Mouse (Mus musculus) hindbrain, embryonic 10.5 days (tissue): Measurements from ENCODE around the gene Dscam. TPM values are rescaled to one million over a fixed set of nuclear protein-coding genes. Genes with fewer than 3 reads are reported as not detected.

ENCODE experiments used
- DNase-seq: peaks from one replicate; pipeline ENCODE4 v3.0.0-alpha.2; 2017; ENCODE audit warnings: low spot score
- H3K27ac ChIP-seq: fragments of 300-500 bp; sonication (generic); 2 replicates; pipeline ENCODE4 v1.5.1; 2016; ENCODE audit warnings: mild to moderate bottlenecking, moderate library complexity
- H3K27me3 ChIP-seq: fragments of 300-500 bp; sonication (generic); 2 replicates; pipeline ENCODE4 v1.6.1; 2016; ENCODE audit warnings: mild to moderate bottlenecking; ENCODE audit not compliant: poor library complexity, insufficient read depth, severe bottlenecking
- H3K36me3 ChIP-seq: fragments of 300-500 bp; sonication (generic); 2 replicates; pipeline ENCODE4 v1.6.1; 2016; ENCODE audit warnings: mild to moderate bottlenecking, moderate library complexity
- H3K4me1 ChIP-seq: fragments of 300-500 bp; sonication (generic); replicated peaks from 2 replicates; pipeline ENCODE4 v1.6.1; 2016; ENCODE audit warnings: mild to moderate bottlenecking
- H3K4me3 ChIP-seq: fragments of 300-500 bp; sonication (generic); 2 replicates; pipeline ENCODE4 v1.5.1; 2016; ENCODE audit warnings: mild to moderate bottlenecking, moderate library complexity
- H3K9me3 ChIP-seq: fragments of 300-500 bp; sonication (generic); 2 replicates; pipeline ENCODE4 v1.6.1; 2016; ENCODE audit warnings: mild to moderate bottlenecking, moderate library complexity
- WGBS: fragments of 180-500 bp; shearing (Covaris S2); methylation state at CpG from one replicate; pipeline ENCODE4 v1.1.7; 2016; 5-methylcytosine and 5-hydroxymethylcytosine counted together
- polyA plus RNA-seq: library from polyadenylated mRNA; unstranded; fragments of >200 nt; fragmentation: Nextera tagmentation; extraction: Ambion mirVana; gene quantifications from 2 replicates; pipeline ENCODE4 v1.2.1, GENCODE M21; 2016

Gene Dscam
- polyA plus RNA-seq, 1 experiment from 2014 or later = 1.2 TPM

DNA sequence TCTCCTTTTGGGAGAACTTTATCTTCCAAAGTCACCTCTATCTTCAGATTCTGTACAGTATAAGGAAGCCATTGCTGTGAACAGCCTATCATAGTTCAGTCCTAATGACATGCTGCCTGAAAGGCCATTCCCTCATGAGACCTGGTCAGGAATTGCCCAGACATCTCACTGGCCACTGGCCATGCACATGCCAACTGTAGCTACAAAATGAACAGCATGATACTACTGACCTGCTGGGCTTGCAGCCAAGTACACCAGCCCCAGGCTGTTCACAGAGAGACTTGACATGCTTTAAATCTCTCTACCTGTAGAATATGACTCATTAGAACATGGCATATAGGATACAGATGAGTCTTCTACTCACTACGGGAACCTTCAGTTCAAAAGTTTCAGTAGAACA is 364.3 kb downstream of the Dscam start:
- Histone ChIP-seq H3K4me3 (no peak overlapping the region), H3K27me3 (no peaks in the 10 kb centered on the region), H3K9me3 (no peaks in the 10 kb centered on the region), H3K27ac (no peak overlapping the region), H3K4me1 (no peaks in the 10 kb centered on the region), H3K36me3 (no peaks in the 10 kb centered on the region)
- 92% methylated on average over 1 of the region's 1 CpGs for WGBS
- no peak for DNase-seq

DNA sequence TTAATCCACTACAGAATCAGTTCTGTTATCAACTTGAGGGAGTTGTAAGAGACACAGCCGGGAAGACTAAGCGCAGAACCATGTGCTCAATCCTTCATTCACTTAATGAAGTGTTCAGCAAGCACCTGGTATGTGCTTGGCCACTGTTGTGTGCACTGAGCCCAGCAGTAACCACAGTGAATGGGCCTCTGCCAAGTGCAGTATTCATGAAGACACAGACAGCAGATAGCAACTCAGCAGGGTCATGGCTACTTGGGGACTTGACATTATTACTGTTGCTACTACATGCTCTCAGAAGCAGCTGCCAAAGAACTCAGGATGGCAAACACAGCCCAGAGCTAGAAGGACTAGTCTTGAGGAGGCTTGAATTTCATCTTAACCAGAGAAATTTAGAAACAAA is 367.9 kb downstream of the Dscam start:
- Histone ChIP-seq H3K36me3 (no peaks in the 10 kb centered on the region), H3K27me3 (no peaks in the 10 kb centered on the region), H3K9me3 (no peaks in the 10 kb centered on the region), H3K4me1 (no peaks in the 10 kb centered on the region), H3K4me3 (no peak overlapping the region), H3K27ac (no peak overlapping the region)
- no peak for DNase-seq
- WGBS = 83% methylated on average over 2 of the region's 2 CpGs

DNA sequence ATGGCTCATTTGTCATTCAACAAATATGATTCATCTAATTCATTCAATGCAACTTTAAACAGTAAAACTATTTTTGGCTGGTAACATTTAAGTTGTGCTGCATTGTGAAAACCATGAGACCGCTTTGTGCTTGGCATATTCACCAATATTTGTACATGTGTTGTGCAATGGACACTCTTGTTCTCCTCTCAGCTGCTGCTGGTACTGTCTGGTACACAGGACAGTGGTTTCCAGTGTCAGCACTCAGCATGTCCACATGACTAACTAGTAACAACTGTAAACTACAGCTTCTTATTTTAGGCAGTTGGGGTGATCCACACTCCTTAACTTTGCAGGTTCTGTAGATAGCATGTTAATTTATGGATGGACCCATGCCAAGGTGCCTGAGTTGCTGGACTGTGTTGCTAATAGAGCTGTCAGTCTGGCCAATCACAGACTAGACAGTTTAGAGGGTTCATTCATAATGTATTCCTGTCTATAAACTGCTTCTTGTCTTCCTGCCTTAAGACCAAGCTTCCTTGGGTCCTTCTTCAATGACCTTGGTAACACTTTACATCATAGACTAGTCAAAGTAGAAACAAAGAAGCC is 368.8 kb downstream of the Dscam start:
- Histone ChIP-seq H3K27me3 (no peaks in the 10 kb centered on the region), H3K9me3 (no peaks in the 10 kb centered on the region), H3K27ac (no peak overlapping the region), H3K36me3 (no peaks in the 10 kb centered on the region), H3K4me1 (no peaks in the 10 kb centered on the region), H3K4me3 (no peak overlapping the region)
- DNase-seq = no peak
- WGBS = 98% methylated on average over 1 of the region's 1 CpGs

DNA sequence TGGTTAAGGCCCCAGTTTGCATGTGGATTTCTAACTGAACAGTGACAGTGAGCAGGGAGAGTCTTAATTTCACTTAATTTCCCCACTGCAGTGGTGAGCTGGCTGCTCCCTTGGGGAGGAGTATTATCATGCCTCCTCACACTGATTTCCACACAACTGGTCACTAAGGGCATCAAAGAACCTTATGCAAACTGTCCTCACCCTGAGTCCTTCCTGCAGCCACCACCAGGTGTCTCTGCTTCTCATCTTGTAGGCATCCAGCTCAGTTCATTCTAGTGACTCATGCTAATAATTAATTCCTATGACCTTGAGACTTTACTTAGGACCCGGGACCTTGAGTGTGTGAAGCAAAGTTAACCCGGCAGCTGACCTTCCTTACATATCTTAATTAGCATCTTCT is 375.1 kb downstream of the Dscam start:
- DNase-seq = peak; percentile 26
- 54% methylated on average over 2 of the region's 2 CpGs for WGBS

DNA sequence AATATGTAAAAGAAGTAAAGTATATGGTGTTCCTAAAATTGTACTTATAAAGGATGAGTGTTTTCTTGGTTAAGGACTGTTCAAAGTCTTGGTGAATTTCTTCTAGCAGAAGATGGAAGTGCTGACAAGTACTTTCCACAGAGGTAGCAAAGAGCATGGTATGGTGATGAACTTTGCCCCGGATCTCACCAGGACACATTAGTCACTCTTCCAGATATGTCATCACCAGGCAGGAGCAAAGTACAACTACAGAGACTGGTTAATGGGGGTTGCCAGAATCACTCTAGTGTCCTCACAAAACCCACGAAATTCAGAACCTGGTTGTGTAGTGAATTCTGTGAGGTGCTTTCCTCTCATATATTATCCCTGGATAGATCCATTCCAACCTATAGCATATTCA is 379.2 kb downstream of the Dscam start:
- no peaks in the 10 kb centered on the region for H3K36me3 ChIP-seq
- 71% methylated on average over 2 of the region's 2 CpGs for WGBS
- no peak overlapping the region for H3K4me3 ChIP-seq
- no peak for DNase-seq
- H3K4me1 ChIP-seq = 0 out of 2 replicates have a peak, but pooled peaks cover 6% of the 10 kb centered on the region
- no peaks in the 10 kb centered on the region for H3K27me3 ChIP-seq
- no peak overlapping the region for H3K27ac ChIP-seq
- no peaks in the 10 kb centered on the region for H3K9me3 ChIP-seq

More for the DNA sequence above, 375.1 kb downstream of the Dscam start:
- Histone ChIP-seq H3K27me3 (no peaks in the 10 kb centered on the region), H3K9me3 (no peaks in the 10 kb centered on the region), H3K27ac (no peak overlapping the region), H3K4me1 (no peaks in the 10 kb centered on the region), H3K4me3 (no peak overlapping the region), H3K36me3 (no peaks in the 10 kb centered on the region)

DNA sequence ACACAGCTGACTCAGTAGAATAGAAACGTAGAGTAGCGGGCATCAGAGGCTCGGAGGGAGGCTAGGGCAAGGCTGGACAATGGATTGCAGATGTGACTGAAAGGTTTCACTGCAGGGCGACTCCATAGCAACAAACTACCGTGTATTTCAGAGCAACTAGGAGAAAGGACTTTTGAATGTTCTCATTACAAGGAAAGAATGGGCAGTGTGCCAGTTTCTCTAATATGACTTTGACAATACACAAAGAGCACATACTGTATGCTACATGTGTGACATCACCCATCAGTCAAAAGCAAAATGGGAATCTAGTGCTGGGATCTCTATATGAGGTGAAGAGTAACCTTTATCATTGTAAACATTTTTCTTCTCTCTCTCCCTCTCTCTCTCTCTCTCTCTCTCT is 382.3 kb downstream of the Dscam start:
- H3K27ac ChIP-seq = no peak overlapping the region
- no peak for DNase-seq
- 0 out of 2 replicates have a peak, but pooled peaks cover 3% of the 10 kb centered on the region for H3K27me3 ChIP-seq
- WGBS = 49% methylated on average over 5 of the region's 5 CpGs
- H3K36me3 ChIP-seq = no peaks in the 10 kb centered on the region
- no peaks in the 10 kb centered on the region for H3K9me3 ChIP-seq
- H3K4me3 ChIP-seq = no peak overlapping the region
- 0 out of 2 replicates have a peak, but pooled peaks cover 6% of the 10 kb centered on the region for H3K4me1 ChIP-seq

DNA sequence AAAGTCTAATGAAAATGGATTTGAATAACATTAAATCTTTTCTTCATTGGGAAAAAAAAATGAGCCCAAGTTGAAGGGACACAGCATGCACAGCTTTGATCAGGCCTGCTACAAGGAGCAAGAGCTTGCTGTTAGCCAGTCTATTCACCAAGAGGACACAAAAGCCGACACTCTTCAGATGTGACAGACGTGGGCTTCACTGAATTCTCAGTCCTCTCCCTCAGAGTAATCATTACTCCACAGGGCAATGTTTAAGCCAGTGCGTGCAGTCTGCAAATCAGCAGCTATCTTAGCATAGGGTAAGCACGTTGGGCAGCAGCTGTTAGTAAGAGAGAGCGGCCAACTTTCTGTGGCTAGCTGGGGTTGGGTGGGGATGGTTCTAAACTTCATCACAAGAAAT is 391.5 kb downstream of the Dscam start:
- WGBS = 41% methylated on average over 5 of the region's 5 CpGs

DNA sequence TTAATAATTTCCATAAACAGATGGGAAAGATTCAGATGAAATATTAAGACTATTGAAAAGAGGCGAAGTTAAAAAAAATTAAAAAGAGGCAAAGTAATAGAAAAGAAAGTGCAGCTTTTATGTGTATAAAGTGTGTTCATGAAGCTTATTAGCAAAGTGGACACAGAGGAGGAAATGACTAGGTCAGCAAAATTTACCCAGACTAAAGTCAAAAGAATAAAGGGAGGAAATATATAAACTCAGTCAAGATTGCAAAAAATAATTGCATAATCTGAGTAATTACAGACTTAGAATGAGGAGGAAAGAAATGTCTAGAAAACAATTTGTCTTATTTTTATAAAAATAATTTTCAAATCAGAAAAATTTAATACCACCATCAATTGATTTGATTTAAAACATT is 396.3 kb downstream of the Dscam start:
- no peak for DNase-seq
- Histone ChIP-seq H3K36me3 (no peaks in the 10 kb centered on the region), H3K4me3 (no peak overlapping the region), H3K4me1 (peaks cover 4% of the 10 kb centered on the region), H3K27me3 (no peaks in the 10 kb centered on the region), H3K27ac (no peak overlapping the region), H3K9me3 (no peaks in the 10 kb centered on the region)
- 90% methylated on average over 1 of the region's 1 CpGs for WGBS

More for the DNA sequence above, 391.5 kb downstream of the Dscam start:
- Histone ChIP-seq H3K27ac (0 out of 2 replicates have a peak overlapping the region, but pooled peaks have one; percentile 3), H3K9me3 (no peaks in the 10 kb centered on the region), H3K36me3 (no peaks in the 10 kb centered on the region), H3K4me3 (no peak overlapping the region), H3K27me3 (no peaks in the 10 kb centered on the region), H3K4me1 (peaks cover 7% of the 10 kb centered on the region)
- no peak for DNase-seq

DNA sequence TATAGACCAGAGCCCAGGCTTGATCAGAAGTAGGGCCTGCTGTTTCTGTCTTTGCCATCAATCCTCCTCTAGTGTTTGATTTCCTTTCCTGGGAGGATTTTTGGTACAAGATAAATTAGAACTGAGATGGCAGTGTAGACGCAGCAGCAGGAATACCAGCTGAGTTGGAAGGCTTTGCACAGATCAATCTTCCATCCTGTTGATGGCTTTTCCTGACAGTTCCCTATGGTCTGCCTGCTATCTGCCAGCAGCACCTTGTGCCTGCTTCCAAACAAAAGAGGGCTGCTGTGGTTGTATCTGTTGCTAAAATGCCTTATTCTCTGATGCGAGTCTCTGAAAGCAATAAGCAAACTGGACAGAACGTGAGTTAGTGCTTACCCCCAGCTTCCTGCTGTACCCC is 402.6 kb downstream of the Dscam start:
- H3K4me3 ChIP-seq = no peak overlapping the region
- H3K36me3 ChIP-seq = no peaks in the 10 kb centered on the region
- WGBS = 81% methylated on average over 3 of the region's 3 CpGs
- no peaks in the 10 kb centered on the region for H3K27me3 ChIP-seq
- peaks cover 3% of the 10 kb centered on the region; the same call in 1 of the 2 replicates for H3K4me1 ChIP-seq
- DNase-seq = no peak
- peak overlapping the region; percentile 45; the same call in 1 of the 2 replicates for H3K27ac ChIP-seq
- no peaks in the 10 kb centered on the region for H3K9me3 ChIP-seq

DNA sequence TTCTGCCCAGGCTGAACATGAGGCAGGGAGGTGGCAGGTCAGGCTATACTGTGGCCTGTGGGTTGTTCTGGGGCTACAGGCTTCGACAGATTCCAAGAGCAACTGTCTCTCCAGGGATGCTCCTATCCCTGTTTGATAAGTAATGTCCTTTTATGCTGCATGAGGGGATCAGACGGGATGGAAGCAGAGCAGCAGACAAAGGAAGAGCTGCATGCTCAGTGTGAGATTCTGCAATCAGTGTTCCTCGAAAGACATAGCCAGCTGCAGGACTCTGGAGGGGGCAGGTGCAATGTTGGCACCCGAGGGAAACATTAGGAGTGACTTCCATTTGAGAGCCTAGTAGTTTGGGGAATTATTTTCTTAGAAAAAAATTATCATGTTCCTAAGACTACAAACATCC is 403.0 kb downstream of the Dscam start:
- H3K36me3 ChIP-seq = no peaks in the 10 kb centered on the region
- H3K4me3 ChIP-seq = no peak overlapping the region
- DNase-seq = no peak
- H3K4me1 ChIP-seq = peaks cover 3% of the 10 kb centered on the region; the same call in 1 of the 2 replicates
- no peaks in the 10 kb centered on the region for H3K27me3 ChIP-seq
- WGBS = 37% methylated on average over 4 of the region's 4 CpGs
- H3K27ac ChIP-seq = peak overlapping the region; percentile 45; the same call in 1 of the 2 replicates
- no peaks in the 10 kb centered on the region for H3K9me3 ChIP-seq

DNA sequence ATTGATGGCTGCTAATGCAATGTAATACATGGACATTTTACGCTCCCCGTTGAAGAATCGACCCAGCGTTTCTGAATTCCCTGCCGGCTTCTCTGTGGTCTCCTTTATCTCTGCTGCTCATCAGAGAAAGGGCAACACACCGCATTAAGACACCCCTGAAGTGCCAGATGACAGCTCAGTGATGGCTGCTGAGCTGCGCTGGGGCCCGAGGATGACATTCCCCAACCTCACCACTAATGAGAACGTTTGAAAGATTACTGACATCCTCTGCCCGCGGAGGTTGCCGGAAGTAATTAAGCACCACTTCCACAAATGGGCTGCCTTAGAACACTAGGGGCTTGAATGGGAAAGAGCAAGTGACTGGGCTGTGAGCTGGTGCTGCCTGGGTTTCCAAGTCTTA is 409.3 kb downstream of the Dscam start:
- DNase-seq = no peak
- H3K27me3 ChIP-seq = no peaks in the 10 kb centered on the region
- no peaks in the 10 kb centered on the region for H3K9me3 ChIP-seq
- H3K36me3 ChIP-seq = no peaks in the 10 kb centered on the region
- 40% methylated on average over 12 of the region's 12 CpGs for WGBS
- H3K27ac ChIP-seq = 0 out of 2 replicates have a peak overlapping the region, but pooled peaks have one; percentile 53
- H3K4me1 ChIP-seq = peaks cover 28% of the 10 kb centered on the region
- no peak overlapping the region for H3K4me3 ChIP-seq

DNA sequence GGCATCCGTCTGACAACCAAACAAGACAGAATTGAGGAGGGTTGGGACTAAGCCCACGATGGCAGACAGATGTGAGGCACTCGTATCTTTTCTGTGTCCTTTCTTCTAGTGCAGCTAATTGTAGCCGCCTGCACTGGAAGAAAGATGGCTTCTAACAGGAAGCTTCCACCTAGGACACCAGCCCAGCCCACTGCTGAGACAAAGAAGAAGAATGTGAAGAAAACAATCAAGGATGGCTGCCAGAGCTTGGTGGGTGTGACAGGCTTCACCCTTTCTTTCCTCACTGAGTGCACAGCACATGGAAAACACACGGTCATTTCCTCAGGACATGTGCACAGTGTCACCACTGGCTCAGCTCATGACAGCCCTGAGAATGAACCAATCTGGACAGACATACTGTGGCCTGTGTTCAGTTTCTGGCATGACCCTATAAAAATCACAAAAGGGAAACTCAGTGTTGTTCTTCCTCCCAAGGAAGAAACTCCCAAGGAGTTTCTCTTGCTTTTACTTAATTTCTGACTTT is 411.4 kb downstream of the Dscam start:
- WGBS = 58% methylated on average over 5 of the region's 5 CpGs
- H3K36me3 ChIP-seq = no peaks in the 10 kb centered on the region
- H3K27me3 ChIP-seq = no peaks in the 10 kb centered on the region
- peaks cover 32% of the 10 kb centered on the region for H3K4me1 ChIP-seq
- H3K9me3 ChIP-seq = no peaks in the 10 kb centered on the region
- H3K27ac ChIP-seq = peak overlapping the region; percentile 13; the same call in 1 of the 2 replicates
- H3K4me3 ChIP-seq = no peak overlapping the region
- DNase-seq = no peak

DNA sequence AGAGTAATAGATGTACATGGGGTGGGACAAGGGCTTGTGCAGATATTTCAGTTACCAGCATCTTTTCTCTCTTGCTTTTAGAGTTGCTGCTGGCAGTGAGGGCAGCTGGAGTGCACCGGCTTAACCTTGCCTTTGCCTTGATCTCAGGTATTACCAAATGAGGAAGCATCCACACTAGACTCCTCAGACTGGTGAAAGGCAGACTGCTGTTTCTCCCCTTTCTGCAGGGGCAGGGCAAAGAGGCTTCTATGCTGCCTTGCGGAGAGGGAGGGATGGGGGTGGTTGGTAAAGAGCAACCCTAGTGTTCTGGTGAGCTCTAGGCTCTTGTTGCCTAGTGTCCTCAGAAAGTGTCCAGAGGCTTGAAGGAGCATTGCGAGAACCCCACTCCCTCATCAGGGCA is 412.2 kb downstream of the Dscam start:
- no peaks in the 10 kb centered on the region for H3K36me3 ChIP-seq
- no peak overlapping the region for H3K27ac ChIP-seq

More for the DNA sequence above, 412.2 kb downstream of the Dscam start:
- WGBS = 56% methylated on average over 3 of the region's 3 CpGs
- no peak overlapping the region for H3K4me3 ChIP-seq
- H3K9me3 ChIP-seq = no peaks in the 10 kb centered on the region
- no peak for DNase-seq
- H3K27me3 ChIP-seq = no peaks in the 10 kb centered on the region
- peaks cover 38% of the 10 kb centered on the region for H3K4me1 ChIP-seq
